ENCODE assay signal across 27 mouse cellular contexts in the genomic region with DNA sequence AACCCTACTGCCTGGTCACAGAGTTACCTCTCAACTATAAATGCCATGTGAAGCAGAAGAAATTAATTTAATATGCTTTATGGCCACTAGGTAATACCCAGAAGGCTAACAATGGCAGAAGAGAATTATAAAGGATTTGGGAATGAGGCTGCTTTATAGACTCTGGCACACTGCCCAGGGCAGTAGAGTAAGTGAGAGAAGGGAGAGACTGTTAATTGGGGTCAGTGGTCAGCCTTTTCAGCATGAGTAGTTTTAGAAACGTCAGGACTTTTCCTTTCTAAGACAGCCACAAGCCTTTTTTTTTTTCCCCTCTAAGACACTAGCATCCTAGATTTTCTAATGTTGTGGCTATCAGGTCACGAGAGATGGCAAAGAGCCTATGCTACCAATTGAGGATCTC.
DNase-seq lines count a peak whose midpoint lies in the region; ATAC-seq and TF ChIP-seq lines count a peak whose summit lies in the region.
"Had no signal": no experiment of that assay in that cellular context is flagged by ENCODE, and none has a peak within 500 bp of the region (broad histone marks: within the 10 kb centered on the region; RNA-seq: fewer than 3 reads in every experiment).

No protein-coding gene starts in this region.

- H3K27ac ChIP-seq in hindbrain, postnatal 0 days, result no peak overlapping the region
- no peak overlapping the region for H3K27ac ChIP-seq in hindbrain, embryonic 13.5 days
- H3K27ac ChIP-seq in kidney, embryonic 15.5 days, result peak overlapping the region; percentile 22
- H3K27ac ChIP-seq: forebrain, embryonic 13.5 days; heart, embryonic 13.5 days; left cerebral cortex, adult 2 months; limb, embryonic 15.5 days; liver, embryonic 15.5 days; macrophage; midbrain, embryonic 10.5 days; neural tube, embryonic 12.5 days; stomach, embryonic 15.5 days had no signal

- no peak overlapping the region for H3K4me3 ChIP-seq in hindbrain, postnatal 0 days (ENCODE audit: low read length)
- H3K4me3 ChIP-seq in hindbrain, embryonic 13.5 days, result no peak overlapping the region
- no peak overlapping the region for H3K4me3 ChIP-seq in kidney, embryonic 15.5 days (replicated peaks)
- H3K4me3 ChIP-seq: forebrain, embryonic 13.5 days; heart, embryonic 13.5 days; left cerebral cortex, adult 2 months; limb, embryonic 15.5 days; liver, embryonic 15.5 days; midbrain, embryonic 10.5 days; neural tube, embryonic 12.5 days; stomach, embryonic 15.5 days had no signal

- no peaks in the 10 kb centered on the region for H3K27me3 ChIP-seq in hindbrain, postnatal 0 days (ENCODE audit: insufficient read depth, low read length)
- H3K27me3 ChIP-seq in hindbrain, embryonic 13.5 days, result no peaks in the 10 kb centered on the region
- H3K27me3 ChIP-seq in kidney, embryonic 15.5 days, result peaks cover 25% of the 10 kb centered on the region; the same call in 1 of the 2 replicates
- H3K27me3 ChIP-seq: heart, embryonic 13.5 days; liver, embryonic 15.5 days; neural tube, embryonic 12.5 days had no signal

- no peak overlapping the region for H3K9ac ChIP-seq in hindbrain, postnatal 0 days (replicated peaks; ENCODE audit: low read length)
- no peak overlapping the region for H3K9ac ChIP-seq in hindbrain, embryonic 13.5 days
- no peak overlapping the region for H3K9ac ChIP-seq in kidney, embryonic 15.5 days
- H3K9ac ChIP-seq: forebrain, embryonic 13.5 days; heart, embryonic 13.5 days; limb, embryonic 15.5 days; liver, embryonic 15.5 days; neural tube, embryonic 12.5 days; stomach, embryonic 15.5 days had no signal

- no peak overlapping the region for H3K4me2 ChIP-seq in hindbrain, postnatal 0 days (ENCODE audit: low read depth, low read length)
- no peak overlapping the region for H3K4me2 ChIP-seq in hindbrain, embryonic 13.5 days
- H3K4me2 ChIP-seq in kidney, embryonic 15.5 days, result no peak overlapping the region
- H3K4me2 ChIP-seq: forebrain, embryonic 13.5 days; heart, embryonic 13.5 days; limb, embryonic 15.5 days; liver, embryonic 15.5 days; neural tube, embryonic 12.5 days; stomach, embryonic 15.5 days had no signal

- no peaks in the 10 kb centered on the region for H3K36me3 ChIP-seq in hindbrain, postnatal 0 days (ENCODE audit: insufficient read depth, low read length)
- no peaks in the 10 kb centered on the region for H3K36me3 ChIP-seq in hindbrain, embryonic 13.5 days
- H3K36me3 ChIP-seq in kidney, embryonic 15.5 days, result no peaks in the 10 kb centered on the region
- H3K36me3 ChIP-seq: heart, embryonic 13.5 days; limb, embryonic 15.5 days; liver, embryonic 15.5 days; midbrain, embryonic 10.5 days; neural tube, embryonic 12.5 days; stomach, embryonic 15.5 days had no signal

- ATAC-seq in hindbrain, postnatal 0 days, result no peak
- ATAC-seq in hindbrain, embryonic 13.5 days (ENCODE audit: low FRiP score), result no peak
- 0 out of 2 replicates have a peak, but pooled peaks have one; percentile 27 for ATAC-seq in kidney, embryonic 15.5 days (replicated peaks; ENCODE audit: low FRiP score)
- no peak for ATAC-seq in megakaryocyte-erythroid progenitor cell, adult 5-6 weeks (replicated peaks; ENCODE audit: low FRiP score, low TSS enrichment, poor library complexity, severe bottlenecking)
- ATAC-seq: CD4-positive, CD25-positive, alpha-beta regulatory T cell, adult 4 months; forebrain, embryonic 13.5 days; lung, postnatal 0 days had no signal

- TF ChIP-seq CTCF in hindbrain, postnatal 0 days (IDR thresholded peaks at IDR 0.05; ENCODE audit: low read depth), result no peak

- intact Hi-C loops in gastrocnemius, postnatal 36 days (cut with DNase I), result no loop called here

- 31% methylated on average over 2 of the region's 2 CpGs for WGBS in hindbrain, postnatal 0 days
- WGBS in hindbrain, embryonic 13.5 days, result 30% methylated on average over 2 of the region's 2 CpGs
- WGBS in kidney, embryonic 15.5 days, result 11% methylated on average over 2 of the region's 2 CpGs

- peak; percentile 40 for DNase-seq in hindbrain, postnatal 0 days (ENCODE audit: low spot score)
- DNase-seq in Muller cell, postnatal 12 days (ENCODE audit: inconsistent ontology term), result peak; percentile 64
- DNase-seq in kidney, postnatal 36 days, result peak; percentile 58 to 61
- DNase-seq in gastrocnemius, postnatal 36 days, result no peak
- no peak for DNase-seq in gastrocnemius, postnatal 4 days (ENCODE audit: low spot score in 2 of 2)
- DNase-seq: adrenal gland, postnatal 25 days; cerebellum, adult 9-10 months; gastrocnemius, postnatal 10 days; heart, adult 18-20 months; heart, postnatal 14 days; left cerebral cortex, postnatal 4 days; right cerebral cortex, adult 18-20 months; thymus, postnatal 25 days had no signal

- H3K9me3 ChIP-seq in hindbrain, postnatal 0 days (ENCODE audit: low read length), result no peaks in the 10 kb centered on the region
- no peaks in the 10 kb centered on the region for H3K9me3 ChIP-seq in hindbrain, embryonic 13.5 days
- no peaks in the 10 kb centered on the region for H3K9me3 ChIP-seq in kidney, embryonic 15.5 days (replicated peaks)
- H3K9me3 ChIP-seq: forebrain, embryonic 13.5 days; heart, embryonic 13.5 days; limb, embryonic 15.5 days; liver, embryonic 15.5 days; midbrain, embryonic 10.5 days; neural tube, embryonic 12.5 days; stomach, embryonic 15.5 days had no signal

- no peaks in the 10 kb centered on the region for H3K4me1 ChIP-seq in hindbrain, postnatal 0 days (ENCODE audit: insufficient read depth, low read length)
- peaks cover 6% of the 10 kb centered on the region; the same call in 1 of the 2 replicates for H3K4me1 ChIP-seq in hindbrain, embryonic 13.5 days (replicated peaks)
- peaks cover 33% of the 10 kb centered on the region for H3K4me1 ChIP-seq in kidney, embryonic 15.5 days
- H3K4me1 ChIP-seq: liver, embryonic 15.5 days; neural tube, embryonic 12.5 days; stomach, embryonic 15.5 days had no signal

Comparison
In these comparisons a context has a peak if more than half of its experiments do, and no peak if none do; other contexts are left out.
1. DNase-seq: peak in hindbrain, postnatal 0 days (single experiment), Muller cell, postnatal 12 days (single experiment) and kidney, postnatal 36 days (2 of 2); none in gastrocnemius, postnatal 36 days (0 of 2) and gastrocnemius, postnatal 4 days (0 of 2).